Mouse (Mus musculus) midbrain, embryonic 15.5 days (tissue): ENCODE results near the gene Mtcl1. TPM values are rescaled to one million over a fixed set of nuclear protein-coding genes. Genes with fewer than 3 reads are reported as not detected.
A peak's percentile ranks its signal among the peaks of the same experiment; 100 is the strongest.

Source experiments
- ATAC-seq: fragments of 200-750 bp; cut with Nextera tagmentation; replicated peaks from 2 replicates; pipeline ENCODE4 v1.8.0; 2017; ENCODE audit warnings: moderate TSS enrichment
- H3K27ac ChIP-seq: fragments of 300-500 bp; sonication (generic); 2 replicates; pipeline ENCODE4 v1.5.1; 2015; ENCODE audit warnings: mild to moderate bottlenecking, inconsistent platforms
- H3K27me3 ChIP-seq: fragments of 300-500 bp; sonication (generic); replicated peaks from 2 replicates; pipeline ENCODE4 v1.6.1; 2015; ENCODE audit warnings: inconsistent platforms
- H3K36me3 ChIP-seq: fragments of 300-500 bp; sonication (generic); replicated peaks from 2 replicates; pipeline ENCODE4 v1.6.1; 2015; ENCODE audit warnings: inconsistent platforms
- H3K4me1 ChIP-seq: fragments of 300-500 bp; sonication (generic); 2 replicates; pipeline ENCODE4 v1.6.1; 2015; ENCODE audit warnings: inconsistent platforms
- H3K4me2 ChIP-seq: fragments of 300-500 bp; sonication (generic); 2 replicates; pipeline ENCODE4 v1.6.1; 2015; ENCODE audit warnings: inconsistent platforms, mild to moderate bottlenecking, moderate library complexity
- H3K4me3 ChIP-seq: fragments of 300-500 bp; sonication (generic); 2 replicates; pipeline ENCODE4 v1.5.1; 2015; ENCODE audit warnings: mild to moderate bottlenecking, inconsistent platforms
- H3K9ac ChIP-seq: fragments of 300-500 bp; sonication (generic); 2 replicates; pipeline ENCODE4 v1.6.1; 2015; ENCODE audit warnings: mild to moderate bottlenecking, inconsistent platforms
- H3K9me3 ChIP-seq: fragments of 300-500 bp; sonication (generic); 2 replicates; pipeline ENCODE4 v1.6.1; 2016; ENCODE audit warnings: inconsistent platforms
- WGBS: fragments of 180-500 bp; shearing (Covaris S2); methylation state at CpG from one replicate; pipeline ENCODE4 v1.1.7; 2015; ENCODE audit warnings: mixed read lengths; 5-methylcytosine and 5-hydroxymethylcytosine counted together
- polyA plus RNA-seq: library from polyadenylated mRNA; unstranded; fragments of >200 nt; fragmentation: Nextera tagmentation; extraction: Ambion mirVana; gene quantifications from 2 replicates; pipeline ENCODE4 v1.2.1, GENCODE M21; 2015

The Mtcl1 gene
- polyA plus RNA-seq, 1 experiment from 2014 or later: 39.0 TPM

DNA sequence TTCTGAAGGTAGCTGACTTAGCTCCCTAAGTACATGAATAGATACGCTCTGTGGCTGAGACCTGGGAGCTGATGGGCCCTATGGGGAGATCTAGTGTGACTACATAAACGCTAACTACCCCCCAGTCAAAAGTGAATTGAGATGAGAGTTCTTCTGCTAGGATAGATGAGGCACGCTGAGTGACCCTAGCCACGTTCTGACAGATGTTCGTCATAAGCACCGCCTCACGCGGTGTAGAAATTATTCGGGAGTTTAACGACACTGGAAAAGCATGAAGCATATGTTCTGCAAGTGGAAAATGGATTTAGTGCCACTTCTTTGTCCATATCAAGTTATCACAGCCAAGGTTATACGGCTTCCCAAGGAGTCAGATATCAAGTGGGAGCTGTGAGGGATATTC lies 98.9 kb downstream of the Mtcl1 start:
- H3K9me3 ChIP-seq: no peaks in the 10 kb centered on the region
- no peak for ATAC-seq
- no peak overlapping the region for H3K27ac ChIP-seq
- WGBS: 82% methylated on average over 11 of the region's 11 CpGs
- no peak overlapping the region for H3K9ac ChIP-seq
- H3K4me1 ChIP-seq: no peaks in the 10 kb centered on the region
- H3K4me3 ChIP-seq: no peak overlapping the region
- H3K27me3 ChIP-seq: no peaks in the 10 kb centered on the region
- H3K4me2 ChIP-seq: no peak overlapping the region
- H3K36me3 ChIP-seq: peaks cover 8% of the 10 kb centered on the region; the same call in 1 of the 2 replicates

DNA sequence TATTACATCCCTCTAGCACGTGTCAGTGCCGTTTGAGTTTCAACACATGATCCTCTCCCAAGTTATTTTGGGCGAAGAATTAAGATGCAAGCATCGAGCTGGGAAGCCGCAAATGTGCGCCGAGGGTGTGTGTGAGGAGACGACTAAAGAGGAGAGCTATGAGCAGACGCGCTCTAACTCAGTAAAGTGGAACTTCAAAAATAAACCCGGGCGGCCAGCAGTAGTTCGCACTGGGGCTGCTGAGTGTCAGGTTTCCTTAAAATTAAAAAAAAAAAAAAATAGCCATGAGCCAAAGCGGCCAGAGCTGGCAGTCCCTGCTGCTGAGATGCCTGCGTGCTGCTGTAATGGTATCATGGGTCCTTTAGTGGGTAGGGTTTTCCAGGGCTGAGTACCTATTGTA lies 99.4 kb downstream of the Mtcl1 start:
- Histone ChIP-seq H3K4me3 (no peak overlapping the region), H3K4me1 (no peaks in the 10 kb centered on the region), H3K9me3 (no peaks in the 10 kb centered on the region), H3K27me3 (no peaks in the 10 kb centered on the region), H3K27ac (no peak overlapping the region), H3K9ac (no peak overlapping the region), H3K36me3 (peaks cover 8% of the 10 kb centered on the region; the same call in 1 of the 2 replicates), H3K4me2 (no peak overlapping the region)
- ATAC-seq: no peak
- WGBS: 69% methylated on average over 15 of the region's 15 CpGs

DNA sequence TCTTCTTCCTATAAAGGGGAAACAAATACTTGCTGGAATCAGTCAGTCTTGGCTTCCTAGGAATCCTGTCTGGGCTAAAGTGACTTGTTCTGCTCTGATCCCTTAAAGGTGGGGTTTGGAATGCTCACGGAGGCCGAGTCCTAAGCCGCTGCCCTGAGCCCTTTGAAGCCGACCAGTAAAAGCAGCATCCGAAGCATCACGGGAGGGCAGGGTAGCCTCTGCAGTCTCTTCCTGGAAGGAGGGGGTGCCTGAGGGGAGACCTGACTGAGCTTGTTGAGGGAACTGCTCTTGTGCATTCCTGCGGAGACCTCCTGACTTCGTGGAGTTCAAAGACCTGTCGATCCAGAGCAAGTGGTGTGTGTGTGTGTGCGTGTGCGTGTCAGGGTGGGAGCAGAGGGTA lies 103.2 kb downstream of the Mtcl1 start:
- no peaks in the 10 kb centered on the region for H3K9me3 ChIP-seq
- H3K36me3 ChIP-seq: peaks cover 26% of the 10 kb centered on the region; the same call in 1 of the 2 replicates
- WGBS: 74% methylated on average over 11 of the region's 11 CpGs

DNA sequence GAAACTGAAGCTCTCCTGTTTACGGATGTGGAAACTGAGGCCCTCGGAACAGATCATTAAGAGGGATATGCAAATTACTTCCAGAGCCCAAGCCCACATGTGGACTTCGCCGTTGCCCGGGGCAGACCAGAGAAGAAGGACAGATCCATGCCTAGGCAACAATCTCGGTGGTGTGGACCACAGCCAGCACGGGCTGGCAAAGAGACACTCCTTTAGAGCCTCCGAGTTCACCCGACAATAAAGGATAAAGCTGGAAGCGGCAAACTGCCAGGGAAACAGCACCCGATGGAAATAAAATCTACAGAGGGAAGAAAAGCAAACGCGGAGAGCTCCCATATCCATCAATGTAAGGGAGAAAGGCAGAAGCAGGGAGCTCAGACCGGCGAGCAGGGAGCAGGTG lies 103.9 kb downstream of the Mtcl1 start:
- Histone ChIP-seq H3K36me3 (peaks cover 26% of the 10 kb centered on the region; the same call in 1 of the 2 replicates), H3K4me1 (no peaks in the 10 kb centered on the region), H3K4me2 (no peak overlapping the region), H3K4me3 (no peak overlapping the region), H3K27me3 (no peaks in the 10 kb centered on the region), H3K9ac (no peak overlapping the region), H3K9me3 (no peaks in the 10 kb centered on the region), H3K27ac (no peak overlapping the region)
- WGBS: 78% methylated on average over 15 of the region's 15 CpGs
- no peak for ATAC-seq

More for the DNA sequence above, 103.2 kb downstream of the Mtcl1 start:
- H3K27me3 ChIP-seq: no peaks in the 10 kb centered on the region
- no peak overlapping the region for H3K4me3 ChIP-seq
- H3K4me2 ChIP-seq: no peak overlapping the region
- ATAC-seq: no peak
- H3K9ac ChIP-seq: no peak overlapping the region
- no peaks in the 10 kb centered on the region for H3K4me1 ChIP-seq
- H3K27ac ChIP-seq: no peak overlapping the region

DNA sequence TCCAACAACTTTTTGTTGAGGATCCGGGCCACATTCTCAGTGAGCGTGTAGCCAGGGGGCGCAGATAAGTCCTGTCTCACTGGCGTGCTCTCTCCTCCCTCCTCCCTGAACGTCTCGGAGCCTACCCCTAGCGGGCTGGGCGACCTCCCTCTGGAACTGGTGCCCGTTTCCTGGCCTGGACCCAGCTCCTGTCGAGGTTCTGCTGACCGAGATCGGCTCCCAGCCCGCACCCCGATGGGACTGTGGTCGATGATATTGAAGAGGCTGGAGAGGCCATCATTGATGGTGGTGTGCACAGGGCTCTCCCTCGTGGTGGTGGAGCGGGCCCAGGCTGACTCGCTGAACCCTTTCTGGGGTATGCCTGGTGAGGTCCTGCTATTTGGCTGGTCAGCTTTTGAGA lies 106.6 kb downstream of the Mtcl1 start:
- Histone ChIP-seq H3K27ac (no peak overlapping the region), H3K36me3 (peaks cover 27% of the 10 kb centered on the region; the same call in 1 of the 2 replicates), H3K4me1 (no peaks in the 10 kb centered on the region), H3K4me3 (no peak overlapping the region), H3K9me3 (no peaks in the 10 kb centered on the region), H3K27me3 (no peaks in the 10 kb centered on the region), H3K9ac (no peak overlapping the region), H3K4me2 (no peak overlapping the region)
- WGBS: 95% methylated on average over 18 of the region's 18 CpGs
- no peak for ATAC-seq

DNA sequence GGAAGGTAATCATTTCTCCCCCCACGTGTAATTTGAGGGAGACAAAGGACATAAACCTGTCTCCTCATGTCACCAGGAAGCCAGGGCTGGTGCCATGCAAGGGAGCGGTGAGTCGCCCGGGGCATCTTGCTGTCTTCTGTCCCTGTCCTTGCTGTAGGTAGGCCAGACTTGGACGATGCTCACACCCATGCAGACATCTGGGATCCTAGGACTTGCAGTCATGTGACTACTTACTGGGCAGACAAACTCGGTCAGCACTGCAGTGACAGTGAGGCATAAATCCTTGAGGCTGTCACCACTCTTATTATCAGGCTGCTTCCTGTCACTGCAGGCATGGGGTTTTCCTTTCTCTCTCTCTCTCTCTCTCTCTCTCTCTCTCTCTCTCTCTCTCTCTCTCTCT lies 107.9 kb downstream of the Mtcl1 start:
- 93% methylated on average over 6 of the region's 6 CpGs for WGBS
- Histone ChIP-seq H3K9ac (no peak overlapping the region), H3K4me1 (no peaks in the 10 kb centered on the region), H3K36me3 (peaks cover 29% of the 10 kb centered on the region; the same call in 1 of the 2 replicates), H3K27ac (no peak overlapping the region), H3K4me3 (no peak overlapping the region), H3K4me2 (no peak overlapping the region), H3K27me3 (no peaks in the 10 kb centered on the region), H3K9me3 (no peaks in the 10 kb centered on the region)
- no peak for ATAC-seq

DNA sequence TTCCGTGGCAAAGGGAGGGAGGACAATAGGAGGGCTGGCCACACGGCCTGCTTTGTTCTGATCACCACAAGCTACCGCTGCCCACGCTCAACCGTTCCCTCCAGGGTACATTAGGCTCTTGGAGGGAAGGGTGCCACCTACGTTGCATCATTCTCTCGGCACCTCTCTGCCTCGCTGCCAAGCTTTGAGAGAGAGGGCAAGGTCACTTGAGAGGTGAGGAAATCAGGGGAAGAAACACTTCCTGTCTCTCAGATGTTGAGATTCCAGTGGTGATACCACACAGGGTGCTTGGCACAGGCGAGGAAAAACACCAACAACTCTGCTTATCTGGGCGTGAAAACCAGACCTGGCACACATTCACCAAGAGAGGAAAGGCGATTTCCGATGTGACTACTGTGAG lies 108.8 kb downstream of the Mtcl1 start:
- ATAC-seq: no peak
- Histone ChIP-seq H3K27ac (no peak overlapping the region), H3K9ac (no peak overlapping the region), H3K9me3 (no peaks in the 10 kb centered on the region), H3K36me3 (peaks cover 21% of the 10 kb centered on the region; the same call in 1 of the 2 replicates), H3K4me3 (no peak overlapping the region), H3K4me1 (no peaks in the 10 kb centered on the region), H3K4me2 (no peak overlapping the region), H3K27me3 (no peaks in the 10 kb centered on the region)
- 80% methylated on average over 12 of the region's 12 CpGs for WGBS

DNA sequence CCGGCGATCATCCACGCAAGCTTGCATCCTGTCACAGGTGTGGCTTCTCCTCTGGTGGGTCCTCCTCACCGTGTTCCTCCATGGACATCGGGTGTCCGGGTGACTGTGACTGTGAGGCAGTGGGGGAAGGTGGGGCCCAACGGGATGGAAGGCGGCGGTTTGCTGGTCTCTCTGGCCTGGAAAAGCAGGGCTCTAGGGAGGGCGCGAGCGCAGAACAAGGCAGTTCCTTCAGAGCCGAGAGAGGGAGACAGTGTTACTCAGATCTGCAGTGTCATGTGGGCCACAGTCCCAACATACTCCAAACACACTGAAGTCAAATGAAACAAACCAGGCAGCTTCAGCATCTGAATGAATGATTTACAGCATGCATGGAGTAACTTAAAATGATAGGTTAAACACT lies 111.6 kb downstream of the Mtcl1 start:
- Histone ChIP-seq H3K27ac (no peak overlapping the region), H3K36me3 (peaks cover 10% of the 10 kb centered on the region; the same call in 1 of the 2 replicates), H3K4me1 (0 out of 2 replicates have a peak, but pooled peaks cover 4% of the 10 kb centered on the region), H3K9ac (no peak overlapping the region), H3K4me3 (no peak overlapping the region), H3K27me3 (no peaks in the 10 kb centered on the region), H3K9me3 (no peaks in the 10 kb centered on the region), H3K4me2 (no peak overlapping the region)
- 93% methylated on average over 13 of the region's 13 CpGs for WGBS
- no peak for ATAC-seq

DNA sequence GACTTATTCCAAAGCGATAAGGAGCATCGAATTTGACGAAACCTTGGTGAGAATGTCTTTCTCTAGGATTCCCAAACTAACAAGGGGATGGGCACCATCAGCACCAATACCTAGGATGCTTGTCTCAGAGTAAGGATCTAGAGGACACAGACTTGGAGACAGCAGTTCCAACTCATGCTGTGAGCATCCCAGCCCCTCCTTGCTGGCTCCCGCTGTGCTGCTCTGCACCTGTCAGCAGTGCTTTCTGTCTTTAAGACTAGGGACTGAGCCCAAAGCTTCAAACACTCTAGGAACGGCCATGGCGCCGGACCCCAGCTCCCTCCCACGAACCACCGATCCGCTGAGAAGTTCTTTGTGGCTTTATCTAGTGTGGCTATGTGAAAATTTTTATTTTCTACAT lies 114.0 kb downstream of the Mtcl1 start:
- peaks cover 3% of the 10 kb centered on the region; the same call in 1 of the 2 replicates for H3K36me3 ChIP-seq
- H3K4me3 ChIP-seq: no peak overlapping the region
- no peak overlapping the region for H3K9ac ChIP-seq
- no peaks in the 10 kb centered on the region for H3K27me3 ChIP-seq
- H3K4me2 ChIP-seq: no peak overlapping the region
- no peak overlapping the region for H3K27ac ChIP-seq
- ATAC-seq: no peak
- 0 out of 2 replicates have a peak, but pooled peaks cover 4% of the 10 kb centered on the region for H3K4me1 ChIP-seq
- 87% methylated on average over 10 of the region's 10 CpGs for WGBS
- no peaks in the 10 kb centered on the region for H3K9me3 ChIP-seq

DNA sequence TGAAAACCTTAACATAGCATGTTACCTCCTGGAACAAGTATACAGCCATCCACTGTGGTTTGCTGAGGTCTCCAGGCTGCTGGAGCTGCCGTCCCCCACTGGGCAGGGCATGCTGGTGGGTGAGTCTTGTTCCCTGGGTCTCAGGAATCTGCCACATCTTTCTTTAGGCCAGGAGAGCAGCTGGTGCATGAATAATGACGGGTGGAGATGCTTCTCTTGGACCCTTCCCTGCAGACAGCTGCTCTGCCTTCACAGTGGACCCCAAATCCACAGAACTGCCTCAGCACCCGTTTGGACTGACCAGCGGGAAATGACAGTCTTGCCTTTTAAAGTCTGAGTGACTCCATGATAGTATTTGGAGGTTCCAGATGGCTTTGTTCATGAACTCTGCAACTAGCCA lies 114.7 kb downstream of the Mtcl1 start:
- Histone ChIP-seq H3K27me3 (no peaks in the 10 kb centered on the region), H3K4me2 (no peak overlapping the region), H3K4me3 (no peak overlapping the region), H3K36me3 (peaks cover 3% of the 10 kb centered on the region; the same call in 1 of the 2 replicates), H3K9ac (no peak overlapping the region), H3K4me1 (0 out of 2 replicates have a peak, but pooled peaks cover 4% of the 10 kb centered on the region), H3K9me3 (no peaks in the 10 kb centered on the region), H3K27ac (no peak overlapping the region)
- no peak for ATAC-seq
- WGBS: 60% methylated on average over 4 of the region's 4 CpGs

DNA sequence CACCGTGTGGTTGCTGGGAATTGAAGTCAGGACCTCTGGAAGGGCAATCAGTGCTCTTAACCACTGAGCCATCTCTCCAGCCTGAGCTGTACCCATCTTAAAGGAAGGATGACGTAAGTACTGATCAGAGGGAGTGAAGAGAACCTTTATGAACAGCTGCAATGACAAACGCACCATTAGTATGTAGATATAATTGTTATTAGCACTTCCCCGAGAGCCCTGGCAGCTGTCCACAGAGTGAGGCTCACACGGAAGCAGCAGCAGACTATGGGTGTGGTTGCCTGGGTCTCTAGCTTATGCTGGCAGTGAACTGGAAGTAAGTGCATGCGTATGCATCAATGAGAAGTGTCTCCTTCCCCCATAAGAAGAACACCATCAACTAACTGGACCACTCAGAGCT lies 118.3 kb downstream of the Mtcl1 start:
- Histone ChIP-seq H3K4me2 (no peak overlapping the region), H3K36me3 (no peaks in the 10 kb centered on the region), H3K27me3 (no peaks in the 10 kb centered on the region), H3K9ac (no peak overlapping the region), H3K4me1 (peaks cover 5% of the 10 kb centered on the region), H3K9me3 (no peaks in the 10 kb centered on the region), H3K4me3 (no peak overlapping the region), H3K27ac (no peak overlapping the region)
- 74% methylated on average over 6 of the region's 6 CpGs for WGBS
- no peak for ATAC-seq

DNA sequence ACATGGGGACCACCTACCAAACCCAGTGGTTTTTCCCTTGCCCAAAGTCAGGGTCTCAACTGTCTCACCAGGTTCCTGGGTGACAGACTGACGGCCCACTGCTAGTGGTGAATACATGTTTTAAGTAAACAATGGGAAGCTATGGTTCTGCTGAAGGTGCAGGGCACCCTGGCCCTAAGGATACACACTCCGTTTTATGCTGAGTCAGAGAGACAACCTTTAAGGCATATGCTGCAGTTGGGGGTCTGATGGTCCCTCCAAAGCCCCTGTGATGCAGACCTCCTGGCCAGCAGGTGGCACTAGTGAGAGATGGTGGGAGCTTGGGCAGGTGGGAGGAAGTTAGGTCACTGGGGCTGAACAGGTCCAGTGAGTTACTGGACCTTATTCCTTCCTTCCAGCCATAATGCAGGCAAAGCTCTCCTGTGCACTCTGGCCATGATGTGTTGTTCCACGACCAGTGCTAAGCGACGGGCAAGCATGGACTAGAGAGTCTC lies 123.0 kb downstream of the Mtcl1 start:
- no peak for ATAC-seq
- WGBS: 86% methylated on average over 5 of the region's 5 CpGs
- no peak overlapping the region for H3K4me2 ChIP-seq
- H3K36me3 ChIP-seq: no peaks in the 10 kb centered on the region
- H3K27me3 ChIP-seq: no peaks in the 10 kb centered on the region
- no peaks in the 10 kb centered on the region for H3K9me3 ChIP-seq
- no peak overlapping the region for H3K9ac ChIP-seq
- no peak overlapping the region for H3K27ac ChIP-seq
- H3K4me3 ChIP-seq: no peak overlapping the region
- H3K4me1 ChIP-seq: peaks cover 17% of the 10 kb centered on the region

DNA sequence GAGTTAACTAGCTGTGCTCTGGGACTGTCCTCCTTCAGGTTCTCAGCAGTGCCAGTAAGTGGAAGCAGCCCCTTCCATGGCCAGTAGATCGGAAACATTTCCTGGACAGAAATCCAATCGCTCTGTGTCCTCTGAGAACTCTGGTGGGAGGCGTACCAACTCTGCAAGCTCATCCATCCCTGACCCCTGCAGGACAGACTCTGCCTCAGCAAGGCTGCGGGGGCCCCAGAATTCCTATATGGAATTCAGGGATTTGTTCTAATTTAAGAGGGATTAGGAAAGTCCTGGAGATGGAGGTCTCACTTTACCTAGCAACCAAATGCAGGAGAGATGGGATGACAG lies 123.4 kb downstream of the Mtcl1 start:
- H3K4me3 ChIP-seq: no peak overlapping the region
- ATAC-seq: peak; percentile 5; the same call in 1 of the 2 replicates
- WGBS: 63% methylated on average over 4 of the region's 4 CpGs
- H3K27me3 ChIP-seq: no peaks in the 10 kb centered on the region
- no peak overlapping the region for H3K9ac ChIP-seq
- H3K36me3 ChIP-seq: no peaks in the 10 kb centered on the region
- no peaks in the 10 kb centered on the region for H3K9me3 ChIP-seq
- peak overlapping the region; percentile 49; the same call in 1 of the 2 replicates for H3K4me2 ChIP-seq
- peak overlapping the region; percentile 83 for H3K27ac ChIP-seq
- H3K4me1 ChIP-seq: peaks cover 17% of the 10 kb centered on the region
